Mouse (Mus musculus): Measurements from ENCODE around the gene Rps6ka3.

GRCm38 (mm10) chrX:159364506-159364905 lies 154.4 kb downstream of the Rps6ka3 start:
- TF ChIP-seq CTCF (IDR thresholded peaks at IDR 0.05; ENCODE audit: insufficient read depth, low read length) (no peak), POLR2A (IDR thresholded peaks at IDR 0.05; ENCODE audit: borderline replicate concordance, extremely low read depth, low read depth, low read length) (no peak)

All from lung, adult 2 months (tissue).